Mouse (Mus musculus) frontal cortex, postnatal 25 days (tissue): ENCODE results near the gene Cgnl1.

Source experiments
- DNase-seq, 2 experiments: peaks; one replicate each; pipeline ENCODE4 v3.0.0; 2022; ENCODE audit warnings: low spot score in 2 of 2

Gene Cgnl1

DNA sequence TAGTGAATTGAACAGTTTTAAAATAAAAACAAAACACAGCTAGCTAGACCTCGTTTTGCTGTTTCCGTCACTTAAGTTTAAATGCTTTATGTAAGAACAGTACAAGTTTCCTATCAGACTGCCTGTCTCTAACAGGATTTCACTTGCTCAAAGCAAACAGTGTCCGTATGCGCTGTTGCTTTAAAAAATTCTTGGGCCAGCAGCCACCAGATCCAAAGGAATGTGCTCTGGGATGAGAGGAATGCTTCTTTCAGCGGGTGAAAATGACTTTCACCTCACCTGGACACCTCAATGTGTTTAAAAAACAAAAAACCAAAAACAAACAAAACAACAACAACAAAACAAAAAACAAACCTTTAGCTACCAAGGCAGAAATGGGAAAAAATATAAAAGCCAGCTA is 54.4 kb downstream of the Cgnl1 start:
- no peak for DNase-seq

DNA sequence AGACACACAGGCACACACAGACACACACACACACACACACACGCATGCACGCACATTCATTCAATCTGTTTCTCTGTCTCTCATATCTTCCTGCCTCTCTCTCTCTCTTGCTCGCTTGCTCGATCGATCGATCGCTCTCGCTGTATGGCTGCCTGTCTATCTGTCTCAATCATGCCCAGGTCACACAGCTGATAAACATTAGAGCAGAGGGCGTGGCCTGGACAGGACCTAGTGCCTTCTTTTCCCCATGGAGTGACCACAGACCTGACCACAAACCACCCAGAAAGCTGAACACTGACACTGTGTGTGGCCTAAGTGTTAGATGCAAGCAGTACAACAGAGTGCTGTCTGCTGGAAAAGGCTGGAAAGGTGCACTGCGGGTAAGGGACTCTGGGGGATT is 60.6 kb downstream of the Cgnl1 start:
- DNase-seq, result no peak

DNA sequence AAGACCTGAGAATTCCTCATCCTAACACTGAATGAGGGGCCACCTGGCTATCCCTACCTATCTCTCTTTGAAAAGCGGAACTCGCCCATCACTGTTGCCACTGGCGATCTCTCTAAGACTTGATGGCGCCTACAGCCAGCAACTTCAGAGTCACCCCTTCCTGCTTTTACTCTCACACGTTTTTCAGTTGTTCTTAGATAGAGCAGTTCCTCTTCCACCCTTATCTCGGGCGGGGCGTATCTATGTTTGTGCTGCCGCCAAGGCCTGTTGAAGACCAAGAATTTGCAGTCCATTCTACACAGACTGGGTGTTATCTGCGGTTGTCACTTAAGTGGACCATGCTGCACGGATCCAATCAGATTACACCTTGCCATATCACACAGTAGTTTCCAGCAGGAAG is 62.2 kb downstream of the Cgnl1 start:
- DNase-seq, result no peak

DNA sequence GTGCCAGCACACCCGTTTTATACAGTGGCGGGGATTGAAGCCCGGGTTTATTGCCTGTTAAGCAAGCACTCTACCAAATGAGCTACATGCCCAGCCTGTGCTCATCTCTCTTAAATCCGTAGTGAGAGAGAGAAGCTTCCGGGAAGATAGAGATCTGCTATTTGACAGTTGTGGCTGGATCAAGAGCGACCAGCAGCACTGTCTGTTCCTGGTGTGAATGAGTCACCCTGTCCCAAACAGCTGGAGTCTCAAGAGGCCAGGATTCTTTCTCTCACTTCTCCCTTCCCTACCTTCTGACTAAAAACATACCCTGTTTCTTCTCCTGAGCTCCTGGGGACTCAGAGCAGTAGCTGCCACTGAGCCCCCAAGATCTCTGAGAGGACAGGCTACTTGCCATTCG is 63.4 kb downstream of the Cgnl1 start:
- DNase-seq, result no peak

DNA sequence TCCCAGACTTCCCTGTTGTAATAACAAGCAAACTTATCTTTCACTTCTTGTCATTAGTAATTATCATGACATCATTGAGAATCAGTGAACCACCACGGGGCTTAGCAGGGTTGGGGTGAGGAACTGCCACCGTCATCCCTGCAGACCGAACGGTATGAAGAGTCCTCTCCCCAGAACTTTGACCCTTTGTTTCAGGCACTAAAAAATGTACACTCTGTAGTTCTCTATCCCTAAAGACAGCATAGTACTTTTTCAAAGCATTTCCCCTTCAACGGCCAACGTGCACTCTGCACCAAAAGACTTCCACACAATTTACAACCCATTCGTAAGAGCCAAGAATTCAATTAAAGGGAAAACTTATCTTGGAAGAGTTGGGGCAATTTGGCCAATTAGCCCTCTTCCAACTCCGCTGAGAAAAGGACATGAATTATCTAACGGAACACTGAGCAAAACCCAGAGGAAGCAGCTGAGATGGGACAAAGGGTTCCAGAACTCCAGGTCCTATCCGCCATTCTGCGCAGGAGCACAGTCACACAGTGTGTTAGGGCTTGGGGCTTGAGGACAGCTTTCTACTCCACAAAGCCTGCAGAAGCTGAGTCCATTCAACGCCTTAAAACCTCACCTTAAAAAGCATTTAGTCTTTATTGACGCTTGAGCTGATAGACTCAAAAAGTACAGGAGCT is 66.9 kb downstream of the Cgnl1 start:
- DNase-seq, result no peak

DNA sequence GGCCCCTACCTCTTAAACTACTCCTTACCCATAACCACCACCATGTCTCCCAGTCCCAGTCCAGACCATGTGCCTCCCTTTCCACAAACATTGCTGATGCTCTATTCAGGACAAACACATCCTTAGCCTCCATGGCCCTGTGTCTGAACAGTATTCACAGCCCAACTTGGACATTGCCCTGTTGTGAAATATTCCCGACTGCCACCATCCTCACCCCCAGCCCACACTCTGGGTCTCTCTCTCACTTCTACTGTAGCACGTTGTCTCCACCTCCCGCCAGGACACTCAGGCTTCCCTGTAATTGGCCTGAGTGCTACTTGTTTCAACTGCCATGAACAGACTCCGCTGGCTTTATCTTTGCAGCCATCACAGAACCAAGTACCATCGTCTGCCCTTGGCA is 72.3 kb downstream of the Cgnl1 start:
- DNase-seq, result no peak

DNA sequence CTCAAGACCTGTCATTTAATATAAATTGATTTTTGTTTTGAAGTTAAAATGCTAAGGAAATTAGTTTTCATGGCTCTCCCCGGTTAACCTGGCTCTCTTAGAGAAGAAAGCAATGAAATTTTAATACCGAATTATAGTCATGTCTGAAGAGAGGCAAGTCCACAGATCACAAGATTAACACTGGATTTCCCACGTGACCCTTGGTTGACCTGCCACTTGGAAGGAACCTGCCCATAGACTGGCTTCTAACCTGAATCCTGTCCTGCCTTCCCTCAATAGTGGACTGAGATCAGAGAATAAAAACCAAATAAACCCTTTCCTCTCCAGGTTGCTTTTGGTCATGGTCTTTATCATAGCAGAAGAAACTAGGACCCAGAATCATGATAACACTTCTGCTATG is 73.3 kb downstream of the Cgnl1 start:
- DNase-seq, result no peak

DNA sequence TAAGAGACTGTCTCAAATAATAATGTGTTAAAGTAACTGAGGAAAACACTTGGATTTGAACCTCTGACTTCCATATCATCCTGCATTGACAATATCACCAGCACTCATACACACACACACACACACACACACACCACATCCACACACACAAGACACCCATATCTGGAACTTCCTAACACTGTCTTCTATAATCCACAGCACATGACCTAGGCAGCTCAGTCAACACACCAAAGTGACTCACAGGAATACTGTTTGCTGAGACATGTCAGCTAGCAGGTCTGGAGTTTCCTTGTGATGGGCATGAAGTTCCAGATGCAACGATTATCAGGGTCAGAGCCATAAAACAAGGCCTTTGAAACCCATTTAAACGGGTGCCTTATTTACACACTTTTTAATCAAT is 74.2 kb downstream of the Cgnl1 start:
- no peak for DNase-seq

DNA sequence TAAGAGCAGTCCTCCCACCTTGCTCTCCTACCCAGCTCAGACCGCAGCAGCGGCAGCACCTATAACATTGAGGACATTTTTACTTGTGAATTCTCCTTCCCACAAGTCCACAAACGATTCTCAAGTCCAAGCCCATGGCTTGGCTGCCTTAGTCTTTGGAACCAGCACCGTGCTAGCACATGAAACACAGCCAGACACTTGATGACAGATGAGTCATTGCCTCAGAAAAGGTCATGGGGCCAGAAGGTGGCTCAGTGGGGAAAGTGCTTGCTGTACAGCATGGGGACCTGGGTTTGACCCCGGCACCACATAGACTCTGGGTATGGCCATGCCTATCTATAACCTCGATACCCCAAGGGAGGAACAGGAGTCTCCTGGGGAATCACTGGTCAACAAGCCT is 74.6 kb downstream of the Cgnl1 start:
- DNase-seq, result no peak

DNA sequence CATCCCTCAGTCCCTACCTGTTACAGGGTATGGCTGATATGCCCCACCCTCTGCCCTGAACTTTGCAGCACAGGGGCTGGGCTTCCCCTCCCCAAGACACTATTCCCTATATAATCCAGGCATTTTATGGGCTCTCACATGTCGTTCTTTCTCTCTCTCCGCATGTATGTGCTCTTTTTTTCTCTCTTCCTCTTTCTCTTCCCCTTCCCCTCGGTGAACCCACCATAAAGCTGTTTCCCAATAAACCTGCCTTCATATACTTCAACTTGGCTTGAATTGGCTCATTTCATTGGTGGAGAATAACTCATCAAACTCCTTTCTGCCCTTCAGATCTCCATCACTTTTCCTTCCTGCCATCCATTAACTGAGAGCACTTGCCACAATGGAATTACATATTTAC is 76.3 kb downstream of the Cgnl1 start:
- DNase-seq, result no peak

DNA sequence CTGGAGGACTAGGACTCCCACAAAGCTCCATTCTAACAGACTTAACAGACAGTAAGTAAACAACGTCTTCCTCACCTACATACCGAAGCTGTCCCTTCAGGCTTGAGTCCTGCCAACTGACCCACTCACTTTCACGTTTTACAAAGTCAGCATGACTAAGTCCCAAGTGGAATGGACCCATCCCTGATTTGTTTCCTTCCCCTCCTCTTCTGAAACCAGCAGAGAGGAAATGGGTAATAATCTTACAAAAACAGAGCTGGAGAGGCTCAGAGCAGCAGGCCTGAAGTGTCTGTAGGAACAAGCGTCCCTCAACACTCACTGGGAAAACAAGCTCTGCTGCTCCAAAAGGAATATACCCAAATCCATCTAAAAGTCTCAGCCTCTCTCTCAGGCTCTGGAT is 77.2 kb downstream of the Cgnl1 start:
- DNase-seq, result no peak

DNA sequence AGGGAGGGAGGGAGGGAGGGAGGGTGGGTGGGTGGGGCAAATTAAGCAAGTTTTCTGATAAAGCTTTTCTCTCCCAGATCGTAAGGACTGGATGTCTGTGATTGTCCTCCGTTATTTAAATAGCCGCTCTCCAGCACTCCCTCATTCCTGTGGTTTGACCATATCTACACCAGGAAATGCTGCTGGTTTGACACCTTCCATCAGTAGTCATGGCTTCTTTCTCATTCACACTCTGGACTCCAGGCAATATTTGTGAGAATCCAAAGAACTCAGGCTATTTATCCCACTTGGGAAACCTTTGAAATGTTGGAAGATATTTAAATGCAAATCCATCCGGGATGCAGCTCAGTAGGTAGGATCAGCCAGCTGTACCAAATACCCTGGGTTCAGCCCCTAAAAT is 77.6 kb downstream of the Cgnl1 start:
- DNase-seq, result no peak

DNA sequence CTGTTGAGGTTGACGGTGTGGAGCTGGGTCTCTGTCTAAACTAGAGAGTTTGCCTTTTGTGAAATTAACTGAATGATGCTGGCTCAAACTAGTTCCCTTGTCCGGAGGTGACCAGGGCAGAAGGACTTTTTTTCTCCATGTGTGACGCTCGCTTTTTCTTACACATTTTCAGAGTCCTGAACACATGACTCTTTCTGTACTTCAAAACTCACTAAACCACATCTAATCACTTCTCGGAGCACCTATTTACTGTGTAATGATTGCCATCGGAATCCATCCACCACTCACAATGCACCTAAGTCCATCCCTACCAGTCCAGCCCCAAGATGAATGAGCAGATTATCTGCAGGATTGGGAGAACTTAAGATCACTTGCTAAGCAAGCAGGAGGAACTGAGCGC is 79.2 kb downstream of the Cgnl1 start:
- no peak for DNase-seq

DNA sequence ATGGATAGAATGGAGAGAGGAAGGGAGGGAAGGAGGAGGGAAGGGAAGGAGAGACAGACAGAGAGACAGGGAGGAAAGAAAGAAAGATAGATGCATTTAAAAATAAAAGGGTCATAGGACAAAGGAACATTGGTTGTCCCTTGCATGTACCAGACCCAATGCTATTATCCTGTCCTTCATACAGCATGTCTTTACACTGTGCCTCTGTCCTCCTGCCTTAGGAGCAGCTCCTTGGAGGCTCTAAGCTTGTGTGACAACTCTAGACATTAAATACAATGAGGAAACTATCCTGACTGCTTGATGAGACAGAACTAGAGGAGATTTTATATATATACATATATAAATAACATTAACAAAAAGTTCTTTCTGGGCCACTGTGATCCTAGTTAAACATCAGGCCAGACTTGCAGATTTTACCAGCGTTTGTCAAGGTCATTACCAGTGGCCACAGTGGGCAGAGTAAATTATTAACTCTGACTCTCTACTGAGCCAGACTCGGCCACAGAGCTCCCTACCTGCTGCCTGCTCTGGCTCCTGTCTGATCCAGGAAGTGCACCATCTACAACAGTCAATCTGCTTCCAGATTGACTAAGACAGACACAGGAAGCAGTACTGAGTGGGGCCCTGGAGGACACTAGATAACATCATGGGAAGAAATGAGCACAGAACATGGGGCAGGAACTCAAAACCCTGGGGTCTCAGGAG is 81.9 kb downstream of the Cgnl1 start:
- no peak for DNase-seq

DNA sequence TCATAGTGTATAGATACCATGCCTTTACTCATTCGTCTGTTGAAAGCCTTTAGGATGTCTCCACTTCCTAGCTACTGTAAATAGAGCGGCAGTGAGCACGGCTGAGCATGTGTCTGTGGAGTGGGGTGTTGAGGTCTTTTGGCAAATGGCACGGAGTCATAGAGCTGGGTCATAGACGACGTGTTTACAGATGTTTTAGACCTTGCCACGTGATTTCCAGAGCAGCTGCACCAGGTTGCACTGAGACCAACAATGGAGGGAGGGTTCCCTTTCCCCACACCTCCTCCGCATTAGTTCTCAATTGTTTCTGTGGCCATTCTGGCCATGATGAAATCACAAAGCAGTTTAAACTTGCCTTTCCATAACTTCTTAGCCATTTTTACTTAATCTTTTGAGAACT is 84.9 kb downstream of the Cgnl1 start:
- DNase-seq, result no peak

DNA sequence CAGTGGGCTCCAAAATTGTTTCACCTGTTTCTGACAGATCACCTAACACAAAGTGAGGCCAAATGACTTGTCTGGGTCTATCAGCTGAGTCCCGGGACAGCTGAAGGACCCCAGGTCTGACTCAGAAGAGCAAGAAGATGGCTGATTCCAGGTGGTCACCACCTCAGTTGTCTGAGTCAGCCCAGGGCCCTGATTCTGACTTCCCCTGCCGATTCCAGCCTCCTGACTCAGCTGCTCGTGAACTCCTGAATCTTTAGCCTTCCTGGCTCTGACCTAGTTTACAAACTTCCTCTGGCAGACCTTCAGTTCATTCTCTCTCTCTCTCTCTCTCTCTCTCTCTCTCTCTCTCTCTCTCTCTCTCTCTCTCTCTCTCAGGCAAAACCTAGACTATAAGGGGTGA is 86.6 kb downstream of the Cgnl1 start:
- DNase-seq, result no peak

DNA sequence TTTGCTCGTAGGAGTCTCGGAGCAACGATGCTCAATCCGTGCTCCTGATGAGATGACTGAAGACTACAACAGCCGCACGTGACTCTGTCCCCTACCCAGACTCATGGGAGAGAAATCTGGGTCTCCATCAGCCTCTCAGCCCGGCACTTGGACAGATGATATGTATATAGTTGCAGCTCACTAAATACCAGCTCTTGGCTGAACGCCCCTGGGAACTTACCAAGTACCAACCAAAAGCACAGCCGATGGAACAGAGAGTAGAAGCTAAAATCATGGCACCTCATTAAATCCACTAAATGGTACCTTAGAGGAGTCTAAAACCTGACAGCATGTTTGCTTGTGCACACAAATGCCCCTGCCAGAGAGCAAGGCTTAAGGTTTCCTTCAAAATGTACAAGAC is 91.0 kb downstream of the Cgnl1 start:
- no peak for DNase-seq

DNA sequence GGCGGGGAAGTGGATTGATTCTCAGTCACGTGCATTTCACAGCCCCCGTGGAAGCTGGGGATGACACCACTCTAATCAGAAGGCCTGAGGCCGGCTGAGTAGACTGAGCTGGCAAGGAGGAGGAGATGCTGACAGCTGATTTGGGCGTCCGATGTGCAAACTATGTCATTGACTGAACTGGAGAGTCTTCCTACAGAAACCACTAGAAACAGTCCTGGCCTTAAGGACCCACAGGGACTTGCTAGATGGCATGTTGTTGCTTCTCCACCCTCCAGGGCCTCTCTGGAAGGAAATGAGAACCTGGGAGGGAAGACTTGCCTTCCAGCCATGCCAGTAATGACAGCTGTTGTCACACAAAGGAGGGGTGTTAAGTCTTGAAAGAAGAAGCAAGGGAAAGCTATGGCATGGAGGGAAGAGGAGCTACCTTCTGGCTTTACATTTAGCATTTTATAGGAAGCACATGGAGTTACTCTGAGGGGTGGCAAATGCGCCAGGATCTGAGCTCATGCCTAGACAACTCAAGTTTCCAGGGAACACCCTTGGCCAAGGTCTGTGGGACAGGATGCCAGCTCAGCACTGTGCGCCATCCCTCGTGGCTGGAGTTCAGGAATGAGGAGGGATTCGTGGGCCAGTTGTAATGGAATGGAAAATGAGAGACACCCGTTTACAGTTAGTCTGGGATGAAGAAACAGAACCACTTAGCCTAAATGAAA is 92.1 kb downstream of the Cgnl1 start:
- DNase-seq, result no peak

DNA sequence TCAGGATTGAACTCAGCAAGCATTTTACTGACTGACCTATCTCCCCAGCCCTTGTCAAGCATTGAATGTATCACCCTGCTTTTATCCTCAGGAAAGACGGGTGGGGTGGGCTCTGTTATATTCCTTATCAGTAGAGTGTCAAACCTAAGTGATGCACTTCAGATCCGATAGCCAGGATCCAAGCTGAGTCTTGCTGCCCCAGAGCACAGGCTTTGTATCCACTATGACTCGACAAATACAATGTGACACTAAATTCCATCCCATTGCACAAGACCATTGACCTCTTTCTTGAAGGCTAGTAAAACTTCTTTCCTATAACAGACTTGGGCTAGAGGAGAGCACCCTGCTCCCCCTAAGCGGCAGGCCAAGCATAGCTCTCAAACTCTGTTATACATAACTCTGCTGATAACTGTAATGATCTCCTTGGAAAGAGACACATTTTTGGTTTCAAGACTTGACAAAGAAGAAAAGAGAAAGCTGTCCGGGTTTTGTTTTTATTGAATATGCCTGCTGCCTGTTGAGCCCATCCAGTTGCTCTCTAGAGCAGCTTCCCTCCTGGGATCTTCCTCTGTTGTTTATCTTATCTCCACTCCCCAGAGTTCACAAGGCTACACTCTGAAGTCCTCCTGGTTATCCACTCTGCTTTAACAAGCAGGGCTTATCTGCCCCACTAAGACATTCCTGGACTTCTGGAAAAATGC is 94.3 kb downstream of the Cgnl1 start:
- DNase-seq, result no peak

DNA sequence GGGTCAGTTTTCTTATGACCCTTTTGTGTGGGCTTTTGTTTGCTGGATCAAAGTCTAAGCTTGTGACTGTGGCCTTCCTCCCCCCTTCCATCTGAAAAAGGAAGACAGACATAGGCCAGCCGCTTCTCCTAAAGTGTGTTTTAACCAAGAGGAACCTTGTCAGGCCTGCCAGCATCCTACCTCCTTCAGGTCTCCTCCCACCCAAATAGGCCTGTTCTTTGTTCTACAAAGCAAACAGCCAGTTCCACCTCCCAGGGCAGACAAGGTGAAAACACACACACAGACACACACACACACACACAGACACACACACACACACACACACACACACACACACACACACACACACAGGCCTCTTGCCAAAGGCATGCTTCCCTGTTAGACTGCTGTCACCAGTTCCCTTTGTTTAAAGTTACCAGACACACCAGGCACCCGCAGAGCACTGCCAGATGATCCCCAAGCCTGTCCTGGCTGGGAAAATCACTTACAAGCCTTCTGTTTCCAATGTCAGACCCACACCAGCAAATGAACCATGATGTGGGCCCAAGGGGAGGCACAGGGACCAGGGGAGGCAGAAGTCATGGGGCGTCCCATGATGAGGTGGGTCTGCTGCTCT is 95.5 kb downstream of the Cgnl1 start:
- DNase-seq, result no peak

DNA sequence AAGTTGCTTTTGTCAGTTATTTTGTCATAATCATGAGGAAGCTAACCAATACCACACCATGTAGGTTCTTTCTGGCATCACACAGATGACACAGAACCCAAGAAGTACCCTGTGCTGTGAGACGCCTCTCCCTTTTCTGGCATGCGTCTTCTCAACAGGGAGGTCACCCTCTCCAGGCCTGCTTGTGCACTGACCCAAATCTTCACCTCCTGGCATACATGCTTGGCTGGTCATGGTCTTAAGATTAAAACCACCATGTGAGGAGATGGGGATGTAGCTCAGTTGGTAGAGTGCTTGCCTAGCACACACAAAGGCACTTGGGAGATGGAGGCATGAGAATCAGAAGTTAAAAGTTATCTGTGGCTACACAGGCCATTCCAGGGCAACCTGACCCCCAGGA is 96.2 kb downstream of the Cgnl1 start:
- DNase-seq, result no peak

DNA sequence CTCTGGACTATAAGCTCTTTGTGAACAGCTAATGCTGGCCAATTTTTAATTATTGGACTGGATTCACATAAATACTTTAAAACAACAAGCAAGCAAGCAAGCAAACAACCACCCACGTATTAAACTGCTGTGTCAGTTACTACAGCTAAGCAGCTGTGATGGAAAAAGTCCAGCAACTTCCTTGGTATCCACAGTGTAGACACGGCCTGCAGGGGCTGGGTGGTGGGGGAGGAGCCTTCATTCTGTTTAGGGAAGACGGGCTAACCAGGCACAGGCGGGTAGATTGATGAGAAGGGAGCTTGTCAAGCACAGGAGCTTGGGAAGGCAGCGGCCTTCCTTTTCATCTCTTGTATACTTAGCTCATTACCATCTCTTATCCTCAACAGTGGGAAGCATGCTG is 96.9 kb downstream of the Cgnl1 start:
- DNase-seq, result no peak
